Mouse (Mus musculus): ENCODE measurements around the gene Slc46a1. TPM values are rescaled to one million over a fixed set of nuclear protein-coding genes. Genes with fewer than 3 reads are reported as not detected.

The Slc46a1 gene
- polyA plus RNA-seq, 1 experiment from 2014 or later: 68.7 TPM

GRCm38 (mm10) chr11:78515549-78516325, 50.2 kb downstream of the Slc46a1 start:
- H3K9me3 ChIP-seq (ENCODE audit: control insufficient read depth): no peaks in the 10 kb centered on the region
- 64% methylated on average over 2 of the region's 2 CpGs for WGBS
- H3K9ac ChIP-seq (ENCODE audit: low read depth, low read length): no peak overlapping the region
- H3K4me3 ChIP-seq (ENCODE audit: low read depth, low read length): no peak overlapping the region
- no peaks in the 10 kb centered on the region for H3K27me3 ChIP-seq (replicated peaks; ENCODE audit: control insufficient read depth, insufficient read depth, low read length)
- no peak overlapping the region for H3K27ac ChIP-seq (ENCODE audit: low read depth, low read length)
- peaks cover 6% of the 10 kb centered on the region for H3K4me1 ChIP-seq (replicated peaks; ENCODE audit: control insufficient read depth, insufficient read depth, low read length)
- no peak overlapping the region for H3K4me2 ChIP-seq (replicated peaks; ENCODE audit: low read depth)
- peak; percentile 61 for TF ChIP-seq CTCF (IDR thresholded peaks at IDR 0.05; ENCODE audit: low read depth)
- no peak for ATAC-seq
- H3K36me3 ChIP-seq (ENCODE audit: control insufficient read depth, insufficient read depth): peaks cover 56% of the 10 kb centered on the region

GRCm38 (mm10) chr11:78518931-78519330, 53.4 kb downstream of the Slc46a1 start:
- Histone ChIP-seq H3K36me3 (ENCODE audit: control insufficient read depth, insufficient read depth) (peaks cover 82% of the 10 kb centered on the region), H3K9ac (ENCODE audit: low read depth, low read length) (no peak overlapping the region), H3K4me2 (replicated peaks; ENCODE audit: low read depth) (no peak overlapping the region), H3K4me1 (replicated peaks; ENCODE audit: control insufficient read depth, insufficient read depth, low read length) (no peaks in the 10 kb centered on the region), H3K9me3 (ENCODE audit: control insufficient read depth) (no peaks in the 10 kb centered on the region), H3K27ac (ENCODE audit: low read depth, low read length) (no peak overlapping the region), H3K27me3 (replicated peaks; ENCODE audit: control insufficient read depth, insufficient read depth, low read length) (no peaks in the 10 kb centered on the region), H3K4me3 (ENCODE audit: low read depth, low read length) (no peak overlapping the region)
- no peak for TF ChIP-seq CTCF (IDR thresholded peaks at IDR 0.05; ENCODE audit: low read depth)
- no peak for ATAC-seq
- WGBS: 86% methylated on average over 10 of the region's 10 CpGs

Other genes with a start within 250 kb of the Slc46a1 start
- gene Sdf2, start 220.0 kb upstream of the Slc46a1 start, polyA plus RNA-seq (2015; fragmentation: Nextera tagmentation; extraction: Ambion mirVana): 61.8 and 66.6 TPM in 2 replicates
- gene Supt6, start 219.7 kb upstream of the Slc46a1 start, polyA plus RNA-seq (2015; fragmentation: Nextera tagmentation; extraction: Ambion mirVana): 8.8 and 9.5 TPM in 2 replicates
- gene 2610507B11Rik, start 203.9 kb upstream of the Slc46a1 start, polyA plus RNA-seq (2015; fragmentation: Nextera tagmentation; extraction: Ambion mirVana): 49.9 and 54.9 TPM in 2 replicates
- gene BC030499, start 174.9 kb upstream of the Slc46a1 start, polyA plus RNA-seq (2015; fragmentation: Nextera tagmentation; extraction: Ambion mirVana): 0.07 TPM in 1 of 2 replicates, not detected in the other
- 4.5 and 4.6 TPM in 2 replicates for gene Spag5, start 164.2 kb upstream of the Slc46a1 start, polyA plus RNA-seq (2015; fragmentation: Nextera tagmentation; extraction: Ambion mirVana)
- 9.3 and 9.4 TPM in 2 replicates for gene Aldoc, start 142.7 kb upstream of the Slc46a1 start, polyA plus RNA-seq (2015; fragmentation: Nextera tagmentation; extraction: Ambion mirVana)
- gene Pigs, start 137.3 kb upstream of the Slc46a1 start, polyA plus RNA-seq (2015; fragmentation: Nextera tagmentation; extraction: Ambion mirVana): 58.6 and 60.8 TPM in 2 replicates
- gene Unc119, start 122.2 kb upstream of the Slc46a1 start, polyA plus RNA-seq (2015; fragmentation: Nextera tagmentation; extraction: Ambion mirVana): 26.9 and 28.4 TPM in 2 replicates
- not detected in 2 replicates for gene Foxn1, start 79.1 kb upstream of the Slc46a1 start, polyA plus RNA-seq (2015; fragmentation: Nextera tagmentation; extraction: Ambion mirVana)
- gene Slc13a2, start 43.5 kb upstream of the Slc46a1 start, polyA plus RNA-seq (2015; fragmentation: Nextera tagmentation; extraction: Ambion mirVana): 31.4 and 36.6 TPM in 2 replicates
- 0.94 and 1.0 TPM in 2 replicates for gene Sarm1, start 32.1 kb downstream of the Slc46a1 start, polyA plus RNA-seq (2015; fragmentation: Nextera tagmentation; extraction: Ambion mirVana)
- 0.85 and 1.2 TPM in 2 replicates for gene Vtn, start 33.4 kb downstream of the Slc46a1 start, polyA plus RNA-seq (2015; fragmentation: Nextera tagmentation; extraction: Ambion mirVana)
- not detected in 2 replicates for gene Sebox, start 37.8 kb downstream of the Slc46a1 start, polyA plus RNA-seq (2015; fragmentation: Nextera tagmentation; extraction: Ambion mirVana)
- gene Tmem199, start 46.5 kb downstream of the Slc46a1 start, polyA plus RNA-seq (2015; fragmentation: Nextera tagmentation; extraction: Ambion mirVana): 49.2 and 51.2 TPM in 2 replicates
- gene Poldip2, start 46.5 kb downstream of the Slc46a1 start, polyA plus RNA-seq (2015; fragmentation: Nextera tagmentation; extraction: Ambion mirVana): 65.8 and 67.1 TPM in 2 replicates
- 64.7 and 71.5 TPM in 2 replicates for gene Tnfaip1, start 70.6 kb downstream of the Slc46a1 start, polyA plus RNA-seq (2015; fragmentation: Nextera tagmentation; extraction: Ambion mirVana)
- 221 and 222 TPM in 2 replicates for gene Ift20, start 70.7 kb downstream of the Slc46a1 start, polyA plus RNA-seq (2015; fragmentation: Nextera tagmentation; extraction: Ambion mirVana)
- 83.9 and 86.9 TPM in 2 replicates for gene Tmem97, start 85.1 kb downstream of the Slc46a1 start, polyA plus RNA-seq (2015; fragmentation: Nextera tagmentation; extraction: Ambion mirVana)
- 14.2 and 15.7 TPM in 2 replicates for gene Nlk, start 231.7 kb downstream of the Slc46a1 start, polyA plus RNA-seq (2015; fragmentation: Nextera tagmentation; extraction: Ambion mirVana)

Measured in intestine, postnatal 0 days (tissue).